Mouse (Mus musculus) kidney, adult 2 months (tissue): Measurements from ENCODE around the gene 1700047I17Rik2. TPM values are rescaled to one million over a fixed set of nuclear protein-coding genes. Genes with fewer than 3 reads are reported as not detected.
A peak's percentile ranks its signal among the peaks of the same experiment; 100 is the strongest.
"Not testable (repeated sequence)": the region's sequence is repeated elsewhere in the genome, so short reads cannot be mapped to it uniquely, and the experiment has no call there.

Experiments
- DNase-seq: peaks from one replicate; pipeline ENCODE4 v3.0.0; 2021
- H3K27ac ChIP-seq: fragments of 200-500 bp; 2 replicates; pipeline ENCODE4 v1.5.1; 2012; ENCODE audit warnings: low read depth, low read length, control low read depth, inconsistent platforms; ENCODE audit not compliant: insufficient read depth
- H3K27me3 ChIP-seq: fragments of 200-500 bp; replicated peaks from 2 replicates; pipeline ENCODE4 v1.6.1; 2012; ENCODE audit warnings: mild to moderate bottlenecking, moderate library complexity, low read length, inconsistent platforms; ENCODE audit not compliant: control insufficient read depth, insufficient read depth
- H3K36me3 ChIP-seq: fragments of 200-500 bp; 2 replicates; pipeline ENCODE4 v1.6.1; 2012; ENCODE audit warnings: mild to moderate bottlenecking, moderate library complexity, low read length, inconsistent platforms; ENCODE audit not compliant: control insufficient read depth, insufficient read depth
- H3K4me1 ChIP-seq: fragments of 200-500 bp; 2 replicates; pipeline ENCODE4 v1.6.1; 2011; ENCODE audit warnings: low read length; ENCODE audit not compliant: control insufficient read depth, insufficient read depth
- H3K4me3 ChIP-seq: fragments of 200-500 bp; 2 replicates; pipeline ENCODE4 v1.5.1; 2011; ENCODE audit warnings: mild to moderate bottlenecking, low read depth, low read length, control low read depth; ENCODE audit not compliant: insufficient read depth
- WGBS: fragments of 180-500 bp; shearing (Covaris S2); methylation state at CpG from one replicate; pipeline ENCODE4 v1.1.7; 2018; 5-methylcytosine and 5-hydroxymethylcytosine counted together
- polyA plus RNA-seq: library from polyadenylated mRNA; depleted of rRNA; stranded (reverse); fragments of >200 nt; gene quantifications from 2 replicates; pipeline ENCODE4 v1.2.3, GENCODE M21; 2012; rRNA removed

1700047I17Rik2 gene
- polyA plus RNA-seq, result not detected in 2 replicates

- not testable (repeated sequence) for H3K27ac ChIP-seq, H3K36me3 ChIP-seq, H3K4me3 ChIP-seq, H3K4me1 ChIP-seq, H3K27me3 ChIP-seq, DNase-seq
- WGBS, result no CpG with 5 or more reads among the region's 40 CpGs
Measured at GRCm38 (mm10) chr12:55199306-55199705, at the start of gene 1700047I17Rik2. TSS of gene 1700047I17Rik2 (plus strand) at chr12:55199592.

- not testable (repeated sequence) for DNase-seq, H3K27ac ChIP-seq, H3K36me3 ChIP-seq, H3K4me1 ChIP-seq, H3K27me3 ChIP-seq
- no CpG with 5 or more reads among the region's 57 CpGs for WGBS
- H3K4me3 ChIP-seq, result peak within 1 kb of the TSS; percentile 47; the same call in 1 of the 2 replicates
Measured at GRCm38 (mm10) chr12:55154559-55155448, 44.6 kb upstream of the 1700047I17Rik2 start, which contains the start of gene Srp54b. TSS of gene Srp54b (plus strand) at chr12:55155104.

- not testable (repeated sequence) for H3K36me3 ChIP-seq, H3K27me3 ChIP-seq, DNase-seq, H3K4me1 ChIP-seq, H3K27ac ChIP-seq
- H3K4me3 ChIP-seq, result peak overlapping the region; percentile 47; the same call in 1 of the 2 replicates
- 0% methylated on average over 12 of the region's 24 CpGs for WGBS
Measured at GRCm38 (mm10) chr12:55155449-55155783, 44.0 kb upstream of the 1700047I17Rik2 start.

GRCm38 (mm10) chr12:55167034-55167557 lies 32.3 kb upstream of the 1700047I17Rik2 start:
- H3K4me3 ChIP-seq, H3K27ac ChIP-seq, H3K27me3 ChIP-seq, H3K4me1 ChIP-seq, DNase-seq, H3K36me3 ChIP-seq: not testable (repeated sequence)
- WGBS, result no CpG with 5 or more reads among the region's 7 CpGs

- no CpG with 5 or more reads among the region's 8 CpGs for WGBS
- H3K4me1 ChIP-seq, H3K27me3 ChIP-seq, H3K27ac ChIP-seq, H3K4me3 ChIP-seq, H3K36me3 ChIP-seq, DNase-seq: not testable (repeated sequence)
Measured at GRCm38 (mm10) chr12:55187686-55188085, 11.7 kb upstream of the 1700047I17Rik2 start.

- not testable (repeated sequence) for H3K27ac ChIP-seq, H3K4me3 ChIP-seq, H3K36me3 ChIP-seq, H3K4me1 ChIP-seq, DNase-seq, H3K27me3 ChIP-seq
- no CpG with 5 or more reads among the region's 5 CpGs for WGBS
Measured at GRCm38 (mm10) chr12:55189127-55189526, 10.3 kb upstream of the 1700047I17Rik2 start.

GRCm38 (mm10) chr12:55199799-55200198 lies 407 bp downstream of the 1700047I17Rik2 start:
- no CpG with 5 or more reads among the region's 18 CpGs for WGBS
- not testable (repeated sequence) for H3K27me3 ChIP-seq

GRCm38 (mm10) chr12:55212944-55213343 lies 13.6 kb downstream of the 1700047I17Rik2 start:
- H3K27me3 ChIP-seq, H3K4me3 ChIP-seq, H3K4me1 ChIP-seq, DNase-seq, H3K27ac ChIP-seq, H3K36me3 ChIP-seq: not testable (repeated sequence)
- WGBS, result no CpG with 5 or more reads among the region's 6 CpGs

More at GRCm38 (mm10) chr12:55199799-55200198, 407 bp downstream of the 1700047I17Rik2 start:
- not testable (repeated sequence) for H3K4me1 ChIP-seq, H3K36me3 ChIP-seq, DNase-seq, H3K4me3 ChIP-seq, H3K27ac ChIP-seq

- WGBS, result no CpG with 5 or more reads among the region's 57 CpGs
- not testable (repeated sequence) for H3K36me3 ChIP-seq, DNase-seq, H3K27me3 ChIP-seq, H3K27ac ChIP-seq, H3K4me1 ChIP-seq
- H3K4me3 ChIP-seq, result peak within 1 kb of the TSS; percentile 54
Measured at GRCm38 (mm10) chr12:55229626-55230519, 30.5 kb downstream of the 1700047I17Rik2 start, which contains the start of gene Srp54c. TSS of gene Srp54c (plus strand) at chr12:55230168.

- H3K4me3 ChIP-seq, result peak overlapping the region; percentile 54
- not testable (repeated sequence) for DNase-seq, H3K27ac ChIP-seq, H3K27me3 ChIP-seq, H3K4me1 ChIP-seq, H3K36me3 ChIP-seq
- 0% methylated on average over 14 of the region's 25 CpGs for WGBS
Measured at GRCm38 (mm10) chr12:55230520-55230861, 31.1 kb downstream of the 1700047I17Rik2 start.
